Mouse (Mus musculus) myocyte (in vitro differentiated cells): Measurements from ENCODE around the gene Col17a1. TPM values are rescaled to one million over a fixed set of nuclear protein-coding genes. Genes with fewer than 3 reads are reported as not detected.

Experiments
- H3K27me3 ChIP-seq: one replicate; pipeline ENCODE4 v1.6.1; 2011; ENCODE audit not compliant: control insufficient read depth, insufficient read depth, insufficient read length
- H3K36me3 ChIP-seq: one replicate; pipeline ENCODE4 v1.6.1; 2011; ENCODE audit not compliant: control insufficient read depth, insufficient read depth
- H3K4me2 ChIP-seq: one replicate; pipeline ENCODE4 v1.6.1; 2011; ENCODE audit warnings: low read depth, control low read depth
- H3K4me3 ChIP-seq: one replicate; pipeline ENCODE4 v1.5.1; 2011; ENCODE audit warnings: mild to moderate bottlenecking, control low read depth, moderate library complexity
- H3K79me2 ChIP-seq: one replicate; pipeline ENCODE4 v1.6.1; 2011; ENCODE audit not compliant: control insufficient read depth, insufficient read depth
- H3ac ChIP-seq: one replicate; pipeline ENCODE4 v1.6.1; 2011; ENCODE audit not compliant: control insufficient read depth, insufficient read length
- CEBPB ChIP-seq: IDR thresholded peaks from 2 replicates; pipeline ENCODE4 v1.6.1; 2011; ENCODE audit warnings: mild to moderate bottlenecking, moderate library complexity; ENCODE audit not compliant: poor library complexity, insufficient read depth, severe bottlenecking
- E2F4 ChIP-seq: IDR thresholded peaks from one replicate; pipeline ENCODE4 v1.6.1; 2011; ENCODE audit warnings: mild to moderate bottlenecking, control low read depth, moderate library complexity; ENCODE audit not compliant: insufficient read depth
- MAX ChIP-seq: IDR thresholded peaks from one replicate; pipeline ENCODE4 v1.6.1; 2011; ENCODE audit warnings: low read depth, mild to moderate bottlenecking, control low read depth
- MYOD1 ChIP-seq, 3 experiments: IDR thresholded peaks; one replicate each; pipeline ENCODE4 v1.6.1; 2011; ENCODE audit warnings: control low read depth in 2 of 3, low read depth in 2 of 3, mild to moderate bottlenecking in 2 of 3, moderate library complexity in 1 of 3; ENCODE audit not compliant: insufficient read length in 2 of 3, control insufficient read depth in 1 of 3
- MYOG ChIP-seq, 3 experiments: IDR thresholded peaks; one replicate each; pipeline ENCODE4 v1.6.1; 2011; ENCODE audit warnings: control low read depth in 2 of 3, low read depth in 2 of 3, mild to moderate bottlenecking in 2 of 3; ENCODE audit not compliant: insufficient read length in 2 of 3, control insufficient read depth in 1 of 3, insufficient read depth in 1 of 3
- POLR2A ChIP-seq: IDR thresholded peaks from one replicate; pipeline ENCODE4 v1.6.1; 2011; ENCODE audit warnings: low read depth, mild to moderate bottlenecking, control low read depth, moderate library complexity; ENCODE audit not compliant: insufficient read length
- POLR2AphosphoS2 ChIP-seq: IDR thresholded peaks from one replicate; pipeline ENCODE4 v1.6.1; 2011; ENCODE audit warnings: low read depth, control low read depth; ENCODE audit not compliant: insufficient read length
- REST ChIP-seq: IDR thresholded peaks from one replicate; pipeline ENCODE4 v1.6.1; 2011; ENCODE audit warnings: mild to moderate bottlenecking, control low read depth, moderate library complexity; ENCODE audit not compliant: insufficient read depth, insufficient read length
- SRF ChIP-seq: IDR thresholded peaks from one replicate; pipeline ENCODE4 v1.6.1; 2011; ENCODE audit warnings: low read depth; ENCODE audit not compliant: control insufficient read depth, insufficient read length
- TCF12 ChIP-seq: IDR thresholded peaks from one replicate; pipeline ENCODE4 v1.6.1; 2011; ENCODE audit warnings: mild to moderate bottlenecking, control low read depth; ENCODE audit not compliant: poor library complexity, insufficient read depth, severe bottlenecking
- TCF3 ChIP-seq: IDR thresholded peaks from one replicate; pipeline ENCODE4 v1.6.1; 2011; ENCODE audit warnings: low read depth, control low read depth; ENCODE audit not compliant: insufficient read length
- USF1 ChIP-seq: IDR thresholded peaks from one replicate; pipeline ENCODE4 v1.6.1; 2011; ENCODE audit warnings: low read depth, mild to moderate bottlenecking, control low read depth, moderate library complexity
- polyA plus RNA-seq: library from polyadenylated mRNA; unstranded; fragments of >200 nt; fragmentation: generic; extraction: Trizol; gene quantifications from one replicate; pipeline ENCODE4 v1.2.1, GENCODE M21; 2012; ENCODE audit warnings: missing spikeins

Col17a1 gene
- polyA plus RNA-seq, 1 experiment, result 0.18 TPM

GRCm38 (mm10) chr19:47624940-47625711 is 66.8 kb downstream of the Col17a1 start:
- Histone ChIP-seq H3K36me3 (peaks cover 58% of the 10 kb centered on the region), H3ac (no peak overlapping the region), H3K4me2 (no peak overlapping the region), H3K79me2 (no peaks in the 10 kb centered on the region), H3K4me3 (no peak overlapping the region), H3K27me3 (no peaks in the 10 kb centered on the region)
- TF ChIP-seq POLR2AphosphoS2 (no peak), SRF (no peak), TCF12 (no peak), CEBPB (no peak), USF1 (no peak), POLR2A (no peak), MAX (no peak), MYOD1 (IDR thresholded peaks at IDR 0.05; ENCODE audit: control insufficient read depth in 1 of 3, insufficient read length in 2 of 3, low read depth in 2 of 3) (no peak), REST (no peak), TCF3 (no peak), E2F4 (no peak), MYOG (IDR thresholded peaks at IDR 0.05; ENCODE audit: control insufficient read depth in 1 of 3, insufficient read depth in 1 of 3, insufficient read length in 2 of 3, low read depth in 2 of 3) (no peak)

DNA sequence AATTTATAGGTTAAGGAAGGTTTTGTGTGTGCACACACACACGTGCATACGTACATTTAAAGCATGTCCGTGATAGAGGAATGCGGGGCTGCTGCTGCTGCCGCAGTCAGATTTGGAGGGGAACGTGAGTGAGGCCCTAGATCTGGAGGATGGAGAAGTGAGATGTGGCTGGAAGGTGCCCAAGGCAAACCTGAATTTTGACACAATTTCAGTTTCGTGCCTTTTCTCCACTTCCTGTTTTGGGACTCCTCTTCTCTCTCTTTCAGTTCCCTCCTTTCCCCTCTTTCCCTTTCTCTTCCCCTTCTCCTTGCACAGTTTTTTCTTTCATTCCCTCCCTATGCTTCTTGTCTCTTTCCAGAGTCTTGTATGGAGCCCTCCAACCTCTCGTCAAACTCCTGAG is 70.4 kb downstream of the Col17a1 start:
- H3K27me3 ChIP-seq, result no peaks in the 10 kb centered on the region
- no peaks in the 10 kb centered on the region for H3K79me2 ChIP-seq
- no peak for TF ChIP-seq POLR2AphosphoS2
- TF ChIP-seq POLR2A, result no peak
- no peak for TF ChIP-seq MAX
- no peak for TF ChIP-seq MYOD1 (IDR thresholded peaks at IDR 0.05; ENCODE audit: control insufficient read depth in 1 of 3, insufficient read length in 2 of 3, low read depth in 2 of 3)
- no peak for TF ChIP-seq MYOG (IDR thresholded peaks at IDR 0.05; ENCODE audit: control insufficient read depth in 1 of 3, insufficient read depth in 1 of 3, insufficient read length in 2 of 3, low read depth in 2 of 3)
- TF ChIP-seq CEBPB, result no peak
- TF ChIP-seq E2F4, result no peak
- no peak for TF ChIP-seq REST
- no peak for TF ChIP-seq SRF
- no peak for TF ChIP-seq TCF3
- no peak for TF ChIP-seq USF1
- no peak for TF ChIP-seq TCF12
- no peak overlapping the region for H3K4me3 ChIP-seq
- H3K4me2 ChIP-seq, result no peak overlapping the region
- H3ac ChIP-seq, result no peak overlapping the region
- peaks cover 81% of the 10 kb centered on the region for H3K36me3 ChIP-seq

DNA sequence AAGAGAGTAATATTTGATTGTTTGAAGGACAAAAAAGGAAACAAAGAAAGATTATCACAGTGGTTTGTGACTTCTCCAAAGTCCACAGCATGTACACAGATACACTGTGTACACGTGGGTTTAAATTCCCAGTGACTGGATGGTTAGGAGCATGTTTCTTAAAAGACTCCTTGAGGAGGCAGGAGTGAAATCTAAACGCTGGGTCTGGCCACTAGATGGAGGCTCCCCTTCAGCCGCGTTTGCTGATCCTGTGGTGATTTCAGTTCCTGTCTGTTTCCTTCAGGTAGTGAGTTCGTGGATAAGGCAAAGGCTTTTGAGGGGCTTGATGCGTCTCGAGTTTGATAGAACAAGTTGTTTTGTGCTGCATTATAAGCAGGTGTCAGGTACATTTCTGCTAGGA is 78.5 kb downstream of the Col17a1 start:
- TF ChIP-seq REST (no peak), TCF12 (no peak), POLR2A (no peak), TCF3 (no peak), MYOG (IDR thresholded peaks at IDR 0.05; ENCODE audit: control insufficient read depth in 1 of 3, insufficient read depth in 1 of 3, insufficient read length in 2 of 3, low read depth in 2 of 3) (no peak), SRF (no peak)
- Histone ChIP-seq H3K4me3 (no peak overlapping the region), H3K36me3 (peaks cover 41% of the 10 kb centered on the region), H3K27me3 (no peaks in the 10 kb centered on the region), H3K4me2 (no peak overlapping the region), H3ac (no peak overlapping the region), H3K79me2 (peaks cover 25% of the 10 kb centered on the region)

DNA sequence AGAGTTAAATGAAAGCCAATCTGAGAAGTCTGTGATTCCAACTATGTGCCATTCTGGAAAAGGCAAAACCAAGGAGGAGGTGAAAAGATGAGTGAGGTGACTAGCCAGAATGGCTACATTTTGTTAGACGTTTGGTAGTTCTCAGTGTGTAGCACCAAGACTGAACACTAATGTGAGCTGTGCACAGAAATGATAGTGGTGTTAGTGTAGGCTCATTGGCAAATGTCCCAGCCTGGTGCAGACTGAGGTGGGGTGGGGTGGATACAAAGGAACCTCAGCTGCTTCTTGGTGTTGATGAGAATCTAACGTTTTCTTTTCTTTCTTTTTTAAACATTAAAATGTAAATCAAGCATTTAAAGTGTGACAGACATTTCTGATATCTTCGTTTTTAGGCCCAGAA is 83.4 kb downstream of the Col17a1 start:
- peaks cover 8% of the 10 kb centered on the region for H3K36me3 ChIP-seq
- H3K79me2 ChIP-seq, result peaks cover 63% of the 10 kb centered on the region
- H3K4me2 ChIP-seq, result no peak overlapping the region
- H3K27me3 ChIP-seq, result no peaks in the 10 kb centered on the region
- H3ac ChIP-seq, result no peak overlapping the region
- TF ChIP-seq USF1, result no peak
- no peak for TF ChIP-seq SRF
- H3K4me3 ChIP-seq, result no peak overlapping the region

Other genes starting within 250 kb of the Col17a1 start
- 59.5 TPM for gene Sh3pxd2a, start 227.7 kb downstream of the Col17a1 start, polyA plus RNA-seq
- 43.9 TPM for gene Stn1, start 154.6 kb downstream of the Col17a1 start, polyA plus RNA-seq
- 12.1 TPM for gene Slk, start 112.4 kb downstream of the Col17a1 start, polyA plus RNA-seq
- gene Sfr1, start 39.6 kb upstream of the Col17a1 start, polyA plus RNA-seq, result 78.6 TPM
- gene Gsto1, start 162.9 kb upstream of the Col17a1 start, polyA plus RNA-seq, result 232 TPM
- gene Gsto2, start 173.4 kb upstream of the Col17a1 start, polyA plus RNA-seq, result 5.7 TPM
- gene Cfap43, start 227.2 kb upstream of the Col17a1 start, polyA plus RNA-seq, result 0.02 TPM
- gene Itprip, start 227.2 kb upstream of the Col17a1 start, polyA plus RNA-seq, result 54.1 TPM
- gene Cfap58, start 245.6 kb upstream of the Col17a1 start, polyA plus RNA-seq, result not detected